Mouse (Mus musculus): ENCODE data around the gene Rsph6a.

Rsph6a gene

GRCm38 (mm10) chr7:19104486-19104885 is 50.0 kb downstream of the Rsph6a start:
- no peak for DNase-seq

DNA sequence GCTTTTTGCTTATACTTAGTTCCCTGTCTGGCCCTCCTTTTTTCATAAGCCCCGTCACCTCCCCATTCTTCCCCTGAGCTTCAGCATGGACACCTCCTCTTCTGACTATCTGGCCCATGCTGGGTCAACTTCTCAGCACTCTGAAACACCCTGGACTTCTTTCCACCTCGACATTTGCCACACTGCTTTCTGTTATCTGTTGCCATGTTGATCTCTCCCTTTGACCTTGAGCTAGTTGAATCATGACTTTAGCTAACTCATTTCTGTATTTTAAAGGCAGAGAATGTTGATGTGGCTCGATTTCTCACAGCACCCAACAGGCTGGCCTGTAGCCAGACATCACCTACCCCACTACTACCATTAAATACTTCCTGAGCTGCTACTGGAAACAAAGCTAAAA is 52.9 kb downstream of the Rsph6a start:
- DNase-seq: no peak

GRCm38 (mm10) chr7:19109565-19109964 is 55.1 kb downstream of the Rsph6a start:
- no peak for DNase-seq

GRCm38 (mm10) chr7:19118028-19118771 is 63.7 kb downstream of the Rsph6a start, which contains the start of gene Gm4969:
Gm4969 (minus strand) TSS chr7:19118368.
- DNase-seq: peak; percentile 62 to 72

- no peak for DNase-seq
Observed at GRCm38 (mm10) chr7:19119083-19119482, 64.6 kb downstream of the Rsph6a start.

DNA sequence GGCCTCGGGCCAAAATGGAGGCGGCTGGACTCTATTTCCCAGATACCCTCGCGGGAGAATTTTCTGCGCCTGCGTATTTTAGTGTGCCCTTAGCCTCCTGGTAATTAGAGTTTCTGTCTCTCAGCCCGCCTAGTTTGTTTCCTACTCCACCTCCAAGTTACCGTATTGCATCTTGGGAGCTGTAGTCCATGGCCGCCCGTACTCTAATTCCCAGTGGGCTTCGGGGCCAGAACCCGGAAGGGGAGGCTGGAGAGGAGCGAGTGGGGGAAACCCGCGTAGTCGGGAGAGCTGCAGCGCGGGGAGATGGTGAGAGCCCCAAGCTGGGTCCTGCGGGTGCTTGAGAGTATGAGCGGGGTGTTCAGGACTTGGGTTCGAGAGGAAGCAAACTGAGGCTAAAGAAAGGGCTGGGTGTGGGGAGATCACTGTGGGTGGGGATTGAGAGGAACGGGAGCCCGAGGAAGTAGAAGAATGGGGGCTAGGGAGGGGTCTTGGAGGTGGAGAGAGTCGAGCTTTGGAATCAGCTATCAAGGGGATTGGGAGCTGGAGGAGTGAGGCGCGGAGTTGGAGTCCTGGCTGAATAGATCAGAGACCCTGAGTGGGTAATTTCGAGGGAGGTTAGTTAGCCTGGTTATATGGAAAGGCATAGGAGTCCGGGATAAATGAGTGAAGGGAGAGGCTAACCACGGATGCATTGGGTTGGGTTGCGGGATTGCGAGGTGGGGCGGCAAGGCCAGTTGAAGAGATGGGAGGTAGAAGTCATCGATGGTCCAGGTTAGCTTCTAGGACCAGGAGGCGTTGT is 65.3 kb downstream of the Rsph6a start, which contains the start of gene Fbxo46:
Fbxo46 (plus strand) TSS at position 229 of the 799 bp plus-strand sequence.
- DNase-seq: peak; percentile 93 to 97

GRCm38 (mm10) chr7:19121686-19122085 is 67.2 kb downstream of the Rsph6a start:
- DNase-seq: peak; percentile 69 to 85
